Mouse (Mus musculus) liver, embryonic 15.5 days (tissue): ENCODE results near the gene Nkiras2. TPM values are rescaled to one million over a fixed set of nuclear protein-coding genes. Genes with fewer than 3 reads are reported as not detected.
"Not testable (repeated sequence)": the region's sequence is repeated elsewhere in the genome, so short reads cannot be mapped to it uniquely, and the experiment has no call there.

Experiments used
- ATAC-seq: fragments of 200-750 bp; cut with Nextera tagmentation; 2 replicates; pipeline ENCODE4 v1.8.0; 2017; ENCODE audit warnings: moderate number of reproducible peaks, mild to moderate bottlenecking, moderate library complexity; ENCODE audit not compliant: insufficient read depth
- H3K27ac ChIP-seq: fragments of 300-500 bp; sonication (generic); replicated peaks from 2 replicates; pipeline ENCODE4 v1.5.1; 2015; ENCODE audit warnings: mild to moderate bottlenecking, inconsistent platforms
- H3K27me3 ChIP-seq: fragments of 300-500 bp; sonication (generic); 2 replicates; pipeline ENCODE4 v1.6.1; 2015; ENCODE audit warnings: mild to moderate bottlenecking, inconsistent platforms
- H3K36me3 ChIP-seq: fragments of 300-500 bp; sonication (generic); replicated peaks from 2 replicates; pipeline ENCODE4 v1.6.1; 2015; ENCODE audit warnings: moderate library complexity, mild to moderate bottlenecking, inconsistent platforms
- H3K4me1 ChIP-seq: fragments of 300-500 bp; sonication (generic); replicated peaks from 2 replicates; pipeline ENCODE4 v1.6.1; 2015; ENCODE audit warnings: inconsistent platforms
- H3K4me2 ChIP-seq: fragments of 300-500 bp; sonication (generic); 2 replicates; pipeline ENCODE4 v1.6.1; 2015; ENCODE audit warnings: moderate library complexity, mild to moderate bottlenecking, inconsistent platforms
- H3K4me3 ChIP-seq: fragments of 300-500 bp; sonication (generic); replicated peaks from 2 replicates; pipeline ENCODE4 v1.5.1; 2015; ENCODE audit warnings: mild to moderate bottlenecking, inconsistent platforms
- H3K9ac ChIP-seq: fragments of 300-500 bp; sonication (generic); 2 replicates; pipeline ENCODE4 v1.6.1; 2015; ENCODE audit warnings: moderate library complexity, mild to moderate bottlenecking, inconsistent platforms
- H3K9me3 ChIP-seq: fragments of 300-500 bp; sonication (generic); replicated peaks from 2 replicates; pipeline ENCODE4 v1.6.1; 2016; ENCODE audit warnings: inconsistent platforms
- WGBS: fragments of 180-500 bp; shearing (Covaris S2); methylation state at CpG from one replicate; pipeline ENCODE4 v1.1.7; 2015; ENCODE audit warnings: mixed read lengths; ENCODE audit not compliant: insufficient replicate concordance; 5-methylcytosine and 5-hydroxymethylcytosine counted together
- polyA plus RNA-seq: library from polyadenylated mRNA; unstranded; fragments of >200 nt; fragmentation: Nextera tagmentation; extraction: Ambion mirVana; gene quantifications from 2 replicates; pipeline ENCODE4 v1.2.1, GENCODE M21; 2015

Nkiras2 gene
- polyA plus RNA-seq, 1 experiment from 2014 or later: 18.8 TPM

DNA sequence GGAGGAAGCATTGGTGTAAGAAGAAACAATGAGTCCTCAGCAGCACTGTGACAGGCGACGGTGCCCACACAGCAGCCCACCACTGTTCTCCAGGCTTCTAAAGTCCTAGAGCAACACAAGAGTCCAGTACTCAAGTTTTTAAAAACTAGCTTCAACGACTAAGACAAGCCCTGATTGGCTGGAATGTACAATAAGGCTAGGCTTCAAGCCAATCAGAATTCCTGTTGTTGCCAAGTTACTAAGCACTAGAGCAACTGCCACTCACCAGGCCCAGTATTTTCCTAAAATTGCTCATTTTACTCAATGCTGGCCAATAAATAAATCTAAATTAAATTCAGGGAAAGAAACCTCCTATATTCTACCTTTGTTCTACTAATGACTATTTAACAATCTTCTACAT lies 5.8 kb upstream of the Nkiras2 start:
- Histone ChIP-seq H3K4me2 (no peak overlapping the region), H3K27me3 (no peaks in the 10 kb centered on the region), H3K9ac (no peak overlapping the region), H3K4me1 (peaks cover 30% of the 10 kb centered on the region), H3K4me3 (no peak overlapping the region), H3K9me3 (no peaks in the 10 kb centered on the region), H3K36me3 (peaks cover 4% of the 10 kb centered on the region; the same call in 1 of the 2 replicates), H3K27ac (no peak overlapping the region)
- no peak for ATAC-seq
- 82% methylated on average over 3 of the region's 3 CpGs for WGBS

DNA sequence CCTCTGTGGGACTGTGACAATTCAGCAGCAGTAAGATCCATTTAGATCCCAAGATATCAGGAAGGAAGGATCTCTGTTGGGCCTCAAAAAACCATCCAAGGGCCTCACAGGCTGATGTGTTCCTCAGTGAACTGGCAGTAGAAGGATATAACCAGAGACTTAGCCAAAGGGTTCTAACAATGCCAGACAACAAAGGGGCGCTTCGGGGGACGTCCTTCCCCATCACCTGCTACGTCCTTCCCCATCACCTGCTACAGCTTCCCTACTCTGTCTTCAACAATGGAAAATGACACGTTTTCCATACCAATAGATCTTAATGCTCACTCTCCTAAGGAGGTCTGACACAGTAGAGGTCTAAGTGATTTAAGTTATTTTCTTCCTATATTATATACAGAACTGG lies 2.7 kb upstream of the Nkiras2 start:
- Histone ChIP-seq H3K4me2 (no peak overlapping the region), H3K27ac (no peak overlapping the region), H3K9ac (no peak overlapping the region), H3K4me3 (no peak overlapping the region), H3K4me1 (peaks cover 40% of the 10 kb centered on the region), H3K9me3 (no peaks in the 10 kb centered on the region), H3K36me3 (no peaks in the 10 kb centered on the region; the same call in 1 of the 2 replicates), H3K27me3 (no peaks in the 10 kb centered on the region)
- WGBS: 81% methylated on average over 5 of the region's 5 CpGs
- no peak for ATAC-seq

DNA sequence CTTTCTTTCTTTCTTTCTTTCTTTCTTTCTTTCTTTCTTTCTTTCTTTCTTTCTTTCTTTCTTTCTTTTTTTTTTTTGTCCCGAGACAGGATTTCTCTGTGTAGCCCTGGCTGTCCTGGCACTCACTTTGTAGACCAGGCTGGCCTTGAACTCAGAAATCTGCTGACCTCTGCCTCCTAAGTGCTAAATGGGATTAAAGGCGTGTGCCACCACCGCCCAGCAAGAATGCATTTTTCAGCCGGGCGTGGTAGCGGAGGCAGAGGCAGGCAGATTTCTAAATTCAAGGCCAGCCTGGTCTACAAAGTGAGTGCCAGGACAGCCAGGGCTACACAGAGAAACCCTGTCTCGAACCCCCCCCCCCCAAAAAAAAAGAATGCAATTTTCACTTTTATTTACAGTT lies 2.2 kb upstream of the Nkiras2 start:
- H3K9ac ChIP-seq, H3K4me2 ChIP-seq, H3K36me3 ChIP-seq, H3K27ac ChIP-seq, H3K4me3 ChIP-seq, ATAC-seq, H3K9me3 ChIP-seq, H3K27me3 ChIP-seq: not testable (repeated sequence)
- 74% methylated on average over 7 of the region's 7 CpGs for WGBS
- peaks cover 40% of the 10 kb centered on the region for H3K4me1 ChIP-seq

DNA sequence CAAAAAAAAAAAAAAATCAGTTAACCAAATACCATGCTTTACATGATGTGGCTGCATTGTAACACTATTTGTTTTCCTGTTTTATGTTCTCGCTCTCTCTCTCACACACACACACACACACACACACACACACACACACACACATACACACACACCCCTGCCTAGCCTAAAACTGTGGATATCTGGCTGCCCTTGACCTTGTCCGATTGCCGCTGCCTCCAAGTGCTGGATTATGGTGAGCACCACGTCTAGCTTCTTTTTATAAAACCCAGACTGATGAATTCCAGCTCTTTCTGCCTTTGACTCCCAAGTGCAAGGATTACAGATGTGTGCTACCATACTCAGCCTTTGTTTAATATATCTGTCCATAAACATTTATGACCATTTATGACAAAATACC lies 1.6 kb upstream of the Nkiras2 start:
- H3K4me1 ChIP-seq: peaks cover 45% of the 10 kb centered on the region
- WGBS: 79% methylated on average over 4 of the region's 4 CpGs

DNA sequence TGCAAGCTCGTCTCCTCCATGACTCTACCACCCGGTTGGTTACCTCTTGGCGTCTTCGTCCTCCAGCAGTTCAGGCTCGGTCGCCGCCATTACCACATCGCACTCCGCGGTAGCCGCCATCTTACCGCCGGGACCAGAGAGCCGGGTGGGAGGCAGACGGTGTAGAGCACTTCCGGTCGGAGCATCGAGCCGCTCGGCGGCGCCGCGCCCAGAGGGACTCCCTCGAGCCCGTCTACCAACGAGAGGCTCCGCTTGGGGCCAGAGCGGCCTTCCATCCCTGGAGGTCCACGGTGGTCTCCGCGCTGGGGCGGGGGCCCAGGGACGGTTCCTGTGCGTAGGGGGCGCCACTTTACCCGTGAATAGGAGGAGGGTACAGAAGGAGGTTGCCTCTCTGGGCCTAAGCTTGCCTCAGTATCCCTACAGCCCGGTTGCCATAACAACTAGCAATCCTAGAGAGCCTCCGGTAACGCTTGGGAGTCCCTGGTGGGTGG lies 486 bp downstream of the Nkiras2 start:
- peak overlapping the region; percentile 92 for H3K4me3 ChIP-seq
- no peaks in the 10 kb centered on the region for H3K36me3 ChIP-seq
- peak overlapping the region; percentile 85 for H3K9ac ChIP-seq
- H3K4me1 ChIP-seq: peaks cover 60% of the 10 kb centered on the region
- H3K27me3 ChIP-seq: no peaks in the 10 kb centered on the region
- peak overlapping the region; percentile 82 for H3K27ac ChIP-seq
- H3K9me3 ChIP-seq: no peaks in the 10 kb centered on the region
- under 1% methylated on average over 40 of the region's 40 CpGs for WGBS
- peak; percentile 90 for ATAC-seq
- peak overlapping the region; percentile 86 for H3K4me2 ChIP-seq

More for the DNA sequence above, 1.6 kb upstream of the Nkiras2 start:
- no peaks in the 10 kb centered on the region for H3K27me3 ChIP-seq
- no peaks in the 10 kb centered on the region for H3K9me3 ChIP-seq
- ATAC-seq: no peak
- peak overlapping the region; percentile 86; the same call in 1 of the 2 replicates for H3K4me2 ChIP-seq
- peak overlapping the region; percentile 92; the same call in 1 of the 2 replicates for H3K4me3 ChIP-seq
- H3K27ac ChIP-seq: no peak overlapping the region
- H3K9ac ChIP-seq: no peak overlapping the region
- H3K36me3 ChIP-seq: no peaks in the 10 kb centered on the region; the same call in 1 of the 2 replicates

DNA sequence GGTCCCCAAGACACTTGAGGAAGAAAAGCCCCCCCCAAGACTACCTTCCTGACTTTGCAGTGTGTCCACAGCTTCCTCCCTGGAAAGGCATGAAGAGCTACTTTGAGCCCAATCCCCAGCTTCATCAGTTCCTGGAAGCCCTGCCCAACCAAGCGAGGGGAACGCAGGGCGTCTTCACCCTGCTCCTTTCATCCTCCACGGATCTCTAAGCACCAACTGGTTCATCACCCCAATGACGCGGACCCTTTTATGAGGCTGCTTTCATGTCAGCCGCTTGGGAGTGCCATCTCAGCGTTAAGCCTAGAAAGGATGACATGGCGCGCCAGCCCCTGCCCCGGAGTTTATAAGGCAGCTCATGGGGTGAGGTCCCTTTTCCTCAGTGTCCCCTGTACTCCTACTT lies 938 bp downstream of the Nkiras2 start, which contains the start of gene Dnajc7:
Gene Dnajc7, minus strand, starts transcription at position 187 of the 400 bp plus-strand sequence.
- H3K4me1 ChIP-seq: peaks cover 63% of the 10 kb centered on the region
- H3K4me3 ChIP-seq: peak within 1 kb of the TSS; percentile 92
- no peaks in the 10 kb centered on the region for H3K27me3 ChIP-seq
- H3K36me3 ChIP-seq: peaks cover 3% of the 10 kb centered on the region; the same call in 1 of the 2 replicates
- no peaks in the 10 kb centered on the region for H3K9me3 ChIP-seq
- H3K9ac ChIP-seq: peak within 1 kb of the TSS; percentile 85
- WGBS: 8% methylated on average over 11 of the region's 11 CpGs
- H3K4me2 ChIP-seq: peak within 1 kb of the TSS; percentile 86
- peak; percentile 3; the same call in 1 of the 2 replicates for ATAC-seq
- peak within 1 kb of the TSS; percentile 82 for H3K27ac ChIP-seq

DNA sequence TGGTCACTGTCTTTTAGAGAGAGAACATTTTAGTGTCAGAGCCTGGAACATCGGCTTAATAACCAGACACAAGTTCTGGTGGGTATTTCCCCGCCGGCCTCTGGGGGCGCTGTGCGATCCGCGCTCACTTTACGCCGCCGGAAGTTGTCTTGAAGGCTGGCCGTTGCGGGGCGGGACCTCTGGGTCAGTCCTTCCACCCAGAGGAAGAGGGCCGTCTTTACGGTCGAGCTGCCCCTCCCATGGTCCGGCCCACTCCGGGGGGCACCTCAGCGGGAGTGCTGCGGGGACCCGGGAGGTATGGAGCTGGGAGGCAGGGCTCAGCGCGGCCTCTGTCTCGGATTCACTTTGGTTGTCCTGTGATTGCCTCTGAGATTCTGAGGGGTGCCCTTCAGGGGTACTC lies 3.7 kb downstream of the Nkiras2 start:
- peak overlapping the region; percentile 72 for H3K4me2 ChIP-seq
- peaks cover 20% of the 10 kb centered on the region for H3K36me3 ChIP-seq
- peak overlapping the region; percentile 78 for H3K27ac ChIP-seq
- peak; percentile 76 for ATAC-seq
- peak overlapping the region; percentile 77 for H3K9ac ChIP-seq
- WGBS: under 1% methylated on average over 24 of the region's 24 CpGs
- no peaks in the 10 kb centered on the region for H3K9me3 ChIP-seq
- H3K4me3 ChIP-seq: peak overlapping the region; percentile 89
- H3K27me3 ChIP-seq: no peaks in the 10 kb centered on the region
- peaks cover 70% of the 10 kb centered on the region for H3K4me1 ChIP-seq

DNA sequence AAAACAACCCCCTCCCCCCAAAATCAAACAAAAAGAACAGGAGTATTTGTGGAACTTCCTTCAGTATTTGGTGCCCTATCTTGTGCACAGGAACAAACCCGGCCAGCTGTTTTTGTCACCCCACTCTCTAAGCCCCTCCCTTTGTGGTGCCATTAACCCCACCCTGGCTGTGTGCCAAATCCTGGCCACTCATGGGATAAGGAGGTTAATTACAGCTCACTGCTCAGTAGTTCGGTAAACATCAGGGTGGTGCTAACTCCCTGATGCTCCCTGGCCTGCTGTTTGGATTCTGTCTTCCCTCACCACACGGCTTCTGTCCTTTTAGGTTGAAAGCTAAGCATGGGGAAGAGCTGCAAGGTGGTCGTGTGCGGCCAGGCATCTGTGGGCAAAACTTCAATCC lies 4.8 kb downstream of the Nkiras2 start:
- Histone ChIP-seq H3K4me1 (peaks cover 68% of the 10 kb centered on the region), H3K27me3 (no peaks in the 10 kb centered on the region), H3K4me2 (peak overlapping the region; percentile 72), H3K36me3 (peaks cover 20% of the 10 kb centered on the region), H3K27ac (peak overlapping the region; percentile 78), H3K4me3 (peak overlapping the region; percentile 89), H3K9ac (peak overlapping the region; percentile 77; the same call in 1 of the 2 replicates), H3K9me3 (no peaks in the 10 kb centered on the region)
- ATAC-seq: no peak
- 46% methylated on average over 5 of the region's 5 CpGs for WGBS

DNA sequence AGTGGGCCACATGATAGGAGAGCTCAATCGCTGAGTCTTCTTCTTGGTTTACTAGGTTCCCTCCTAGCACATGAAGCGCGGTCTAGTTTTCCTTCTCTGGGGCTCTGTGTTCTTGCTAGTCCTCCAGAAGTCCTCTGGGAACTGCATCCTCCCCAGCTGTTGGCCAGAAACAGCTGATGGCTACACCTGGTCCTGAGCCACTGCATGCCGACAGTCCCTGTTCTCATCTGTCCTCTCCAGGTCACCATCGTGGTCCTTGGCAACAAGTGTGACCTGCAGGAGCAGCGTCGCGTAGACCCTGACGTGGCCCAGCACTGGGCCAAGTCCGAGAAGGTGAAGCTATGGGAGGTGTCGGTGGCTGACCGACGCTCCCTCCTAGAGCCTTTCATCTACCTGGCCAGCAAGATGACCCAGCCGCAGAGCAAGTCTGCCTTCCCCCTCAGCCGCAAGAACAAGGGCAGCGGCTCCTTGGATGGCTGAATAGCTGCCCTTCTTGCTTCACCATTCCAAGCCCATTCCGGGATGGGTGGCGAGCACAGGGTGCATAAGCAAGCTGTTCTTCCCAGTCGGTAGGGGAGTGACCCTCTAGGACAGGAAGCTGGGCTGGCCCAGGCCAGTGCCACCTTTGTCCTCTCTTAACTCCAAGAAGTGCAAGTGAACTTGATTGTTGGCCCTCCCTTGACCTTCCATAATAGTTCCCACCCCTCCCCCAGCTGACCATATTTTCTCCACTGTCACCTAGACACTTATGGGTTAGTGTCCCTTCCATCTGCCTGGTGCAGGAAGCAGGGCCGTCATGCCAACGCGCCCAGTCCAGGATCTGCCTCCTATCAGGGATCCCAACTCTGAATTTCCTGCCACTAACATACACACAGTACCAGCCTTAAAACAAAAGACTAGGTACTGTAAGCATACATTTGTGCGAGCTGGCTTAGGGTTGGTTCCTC lies 7.0 kb downstream of the Nkiras2 start:
- Histone ChIP-seq H3K9ac (no peak overlapping the region), H3K4me3 (no peak overlapping the region), H3K9me3 (no peaks in the 10 kb centered on the region), H3K4me2 (0 out of 2 replicates have a peak overlapping the region, but pooled peaks have one; percentile 36), H3K27me3 (0 out of 2 replicates have a peak, but pooled peaks cover 7% of the 10 kb centered on the region), H3K4me1 (peaks cover 57% of the 10 kb centered on the region), H3K36me3 (peaks cover 20% of the 10 kb centered on the region), H3K27ac (peak overlapping the region; percentile 45)
- WGBS: 84% methylated on average over 23 of the region's 23 CpGs
- no peak for ATAC-seq

DNA sequence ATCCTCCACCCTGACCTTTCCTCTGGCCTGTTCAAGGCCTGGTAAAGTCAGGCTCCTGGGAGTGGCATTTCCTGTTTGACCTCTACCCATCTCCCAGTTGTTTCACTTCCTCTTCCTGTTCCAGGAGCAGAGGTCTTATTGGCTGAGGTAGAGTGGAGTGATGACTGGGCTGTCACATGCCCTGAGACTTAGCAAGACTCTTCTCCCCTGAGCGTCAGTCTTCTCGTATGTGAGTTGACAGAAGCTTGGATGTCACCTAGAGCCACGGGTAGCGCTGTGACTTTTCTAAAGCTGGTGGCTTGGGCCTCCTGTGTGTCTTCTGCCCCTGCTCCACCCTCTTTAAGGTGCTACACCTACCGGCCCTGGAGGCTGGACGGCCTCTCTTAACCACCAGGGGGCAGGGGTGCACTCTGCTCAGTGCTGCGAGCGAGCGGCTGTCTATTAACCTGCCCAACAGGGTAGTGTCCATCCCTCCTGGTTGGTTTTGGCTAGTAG lies 7.7 kb downstream of the Nkiras2 start:
- H3K27ac ChIP-seq: peak overlapping the region; percentile 62
- no peak overlapping the region for H3K4me3 ChIP-seq
- H3K9ac ChIP-seq: no peak overlapping the region
- peaks cover 56% of the 10 kb centered on the region for H3K4me1 ChIP-seq
- H3K27me3 ChIP-seq: 0 out of 2 replicates have a peak, but pooled peaks cover 7% of the 10 kb centered on the region
- peaks cover 20% of the 10 kb centered on the region for H3K36me3 ChIP-seq
- H3K4me2 ChIP-seq: peak overlapping the region; percentile 36
- 11% methylated on average over 9 of the region's 9 CpGs for WGBS
- H3K9me3 ChIP-seq: no peaks in the 10 kb centered on the region
- ATAC-seq: peak; percentile 49

DNA sequence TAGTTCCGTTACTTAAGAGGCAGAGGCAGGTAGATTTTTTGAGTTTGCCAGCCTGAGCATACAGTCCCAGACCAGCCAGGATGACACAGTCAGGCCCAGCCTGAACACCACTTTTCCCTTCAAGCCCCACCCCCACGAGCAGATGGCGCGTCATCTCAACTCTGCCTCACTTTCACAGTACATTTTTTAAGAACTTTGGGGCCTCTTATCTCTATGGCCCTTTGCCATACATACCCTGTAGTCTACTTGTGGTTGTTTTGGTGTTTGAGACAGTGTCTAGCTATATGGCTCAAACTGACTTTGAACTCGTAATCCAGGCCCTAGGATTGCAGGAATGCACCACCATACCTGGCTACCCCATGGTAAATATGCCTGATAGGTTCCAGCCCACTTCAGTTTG lies 9.0 kb downstream of the Nkiras2 start:
- 58% methylated on average over 5 of the region's 5 CpGs for WGBS
- Histone ChIP-seq H3K4me2 (no peak overlapping the region), H3K4me1 (peaks cover 51% of the 10 kb centered on the region), H3K4me3 (no peak overlapping the region), H3K27ac (no peak overlapping the region), H3K36me3 (peaks cover 20% of the 10 kb centered on the region), H3K9me3 (no peaks in the 10 kb centered on the region), H3K27me3 (0 out of 2 replicates have a peak, but pooled peaks cover 7% of the 10 kb centered on the region), H3K9ac (no peak overlapping the region)
- ATAC-seq: no peak
